Mouse (Mus musculus): ENCODE measurements around the gene Sort1.
A peak's percentile ranks its signal among the peaks of the same experiment; 100 is the strongest.

Sort1 gene

DNA sequence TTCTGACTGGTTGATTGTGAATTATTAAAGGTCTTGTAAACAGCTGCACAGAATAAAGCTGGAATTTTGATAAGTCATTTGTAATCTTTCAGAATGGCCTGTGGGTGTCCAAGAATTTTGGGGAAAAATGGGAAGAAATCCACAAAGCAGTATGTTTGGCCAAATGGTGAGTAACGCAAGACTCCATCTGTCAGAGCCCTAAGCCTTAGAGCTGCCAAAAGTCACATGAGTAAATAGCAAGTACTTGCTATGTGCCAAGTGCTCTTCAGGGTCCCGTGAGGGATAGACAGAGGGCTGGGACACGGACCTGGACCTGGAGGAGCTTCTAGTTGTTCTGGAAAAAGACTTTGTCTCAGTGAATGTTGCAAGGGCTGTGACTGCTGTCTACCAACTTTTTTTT is 44.0 kb downstream of the Sort1 start:
- DNase-seq (ENCODE audit: low spot score in 2 of 2): no peak

DNA sequence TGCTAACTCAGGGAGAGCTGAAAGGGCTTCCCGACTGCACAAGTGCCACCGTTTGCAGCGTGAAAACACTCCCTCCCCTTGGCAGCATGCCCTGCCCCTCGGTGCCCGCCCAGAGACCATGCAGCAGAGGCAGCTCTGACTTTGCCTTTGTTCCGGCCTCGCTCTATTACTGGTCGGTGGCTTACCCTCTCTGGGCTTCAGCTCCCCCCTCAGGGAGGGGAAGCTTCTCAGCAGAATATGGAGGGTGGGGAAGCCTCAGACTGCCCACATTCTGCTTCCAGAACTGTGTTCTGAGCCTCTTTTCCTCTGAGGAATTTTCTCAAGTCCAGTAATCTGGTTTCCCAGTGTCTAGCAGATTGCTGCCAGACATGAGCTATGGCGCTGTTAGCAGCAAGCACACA is 44.6 kb downstream of the Sort1 start:
- DNase-seq (ENCODE audit: low spot score in 2 of 2): peak in 1 of 2 experiments; percentile 59

DNA sequence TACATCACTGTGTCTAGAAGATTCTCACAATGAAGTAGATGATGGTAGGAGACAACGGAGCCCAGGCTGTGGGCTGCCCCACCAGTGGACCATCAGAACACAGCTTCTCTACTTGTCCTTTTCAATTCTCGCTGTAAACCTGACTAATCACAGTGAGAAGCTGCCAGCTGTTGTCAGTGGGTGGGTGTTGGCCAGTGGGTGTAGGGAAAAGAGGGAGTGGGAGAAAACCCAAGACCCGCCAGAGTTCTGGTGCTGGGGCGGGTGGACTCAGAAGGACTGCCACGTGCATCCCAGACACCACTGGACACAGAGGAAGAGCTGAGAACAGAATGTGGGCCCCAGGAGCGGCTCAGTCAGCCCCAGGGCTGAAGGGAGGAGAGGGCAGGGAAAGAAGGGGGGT is 46.9 kb downstream of the Sort1 start:
- DNase-seq (ENCODE audit: low spot score in 2 of 2): no peak

DNA sequence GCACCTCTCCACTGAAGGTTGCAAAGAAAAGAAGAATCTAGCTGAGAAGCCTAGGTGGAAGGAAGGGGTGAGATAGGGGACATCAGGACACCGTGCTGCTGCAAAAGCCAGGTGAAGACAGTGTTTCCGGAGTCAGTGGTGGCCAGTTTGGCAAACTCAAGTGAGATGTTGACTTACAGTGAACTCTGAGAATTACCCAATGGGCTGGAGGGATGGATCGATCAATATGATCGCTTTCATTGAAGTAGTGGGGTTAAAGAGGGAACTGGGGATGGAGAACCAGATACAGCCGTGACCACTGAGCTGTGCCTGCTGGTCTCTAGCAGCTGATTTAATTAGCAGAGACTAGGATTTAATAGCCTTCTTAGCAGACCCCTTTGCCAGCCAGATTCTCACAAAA is 53.0 kb downstream of the Sort1 start:
- no peak for DNase-seq (ENCODE audit: low spot score in 2 of 2)

- DNase-seq (ENCODE audit: low spot score in 2 of 2): no peak
These were observed 57.2 kb downstream of the Sort1 start for GRCm38 (mm10) chr3:108341040-108341439.

DNA sequence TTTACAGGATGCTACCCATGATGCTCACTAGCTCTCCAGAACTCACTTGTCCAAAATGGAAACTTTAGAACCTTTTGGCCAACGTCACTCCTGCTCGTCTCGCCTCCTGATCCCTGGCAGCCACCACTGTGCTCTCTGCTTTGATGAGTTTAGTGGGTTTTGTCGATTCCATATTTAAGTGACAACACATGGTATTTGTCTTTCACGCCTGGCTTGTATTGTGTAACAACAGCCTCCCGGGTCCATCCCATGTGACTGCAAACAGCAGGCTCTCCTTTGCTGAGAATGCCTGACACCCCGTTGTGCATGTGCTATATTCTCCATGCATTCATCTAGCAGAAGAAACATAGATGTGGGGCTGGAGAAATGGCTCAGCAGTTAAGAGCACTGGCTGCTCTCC is 58.3 kb downstream of the Sort1 start:
- no peak for DNase-seq (ENCODE audit: low spot score in 2 of 2)

- DNase-seq (ENCODE audit: low spot score in 2 of 2): no peak
These were observed 62.0 kb downstream of the Sort1 start for GRCm38 (mm10) chr3:108345855-108346254.

- no peak for DNase-seq (ENCODE audit: low spot score in 2 of 2)
These were observed 64.5 kb downstream of the Sort1 start for GRCm38 (mm10) chr3:108348376-108348775.

- no peak for DNase-seq (ENCODE audit: low spot score in 2 of 2)
These were observed 71.4 kb downstream of the Sort1 start for GRCm38 (mm10) chr3:108355245-108355644.

DNA sequence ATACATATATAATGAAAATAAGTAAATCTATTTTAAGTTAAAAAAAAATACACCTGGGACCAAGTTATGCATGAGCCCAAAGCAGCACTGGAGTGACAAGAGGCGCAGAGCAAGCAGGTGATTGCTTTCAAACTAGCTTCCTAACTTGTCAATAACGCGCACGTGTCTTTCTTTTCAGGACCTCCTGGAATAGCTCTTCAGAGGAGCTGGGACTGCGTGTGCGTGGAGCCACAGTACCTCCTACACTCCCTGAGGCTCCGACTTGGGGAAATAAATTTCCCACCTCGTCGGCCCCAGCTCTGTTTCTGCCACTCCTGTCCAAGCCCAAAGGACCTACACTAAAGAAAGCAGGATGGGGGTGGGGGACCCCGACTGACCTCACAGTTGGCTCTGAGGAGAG is 73.2 kb downstream of the Sort1 start:
- no peak for DNase-seq (ENCODE audit: low spot score in 2 of 2)

GRCm38 (mm10) chr3:108358445-108358844 is 74.6 kb downstream of the Sort1 start:
- no peak for DNase-seq (ENCODE audit: low spot score in 2 of 2)

GRCm38 (mm10) chr3:108360894-108361293 is 77.0 kb downstream of the Sort1 start:
- DNase-seq (ENCODE audit: low spot score in 2 of 2): no peak

- no peak for DNase-seq (ENCODE audit: low spot score in 2 of 2)
These were observed 79.7 kb downstream of the Sort1 start for GRCm38 (mm10) chr3:108363626-108364025.

- no peak for DNase-seq (ENCODE audit: low spot score in 2 of 2)
These were observed 80.6 kb downstream of the Sort1 start, which contains the start of gene Mybphl for GRCm38 (mm10) chr3:108364270-108364995. Gene Mybphl (plus strand): TSS chr3:108364911.

GRCm38 (mm10) chr3:108367173-108367572 is 83.3 kb downstream of the Sort1 start:
- DNase-seq (ENCODE audit: low spot score in 2 of 2): no peak

DNA sequence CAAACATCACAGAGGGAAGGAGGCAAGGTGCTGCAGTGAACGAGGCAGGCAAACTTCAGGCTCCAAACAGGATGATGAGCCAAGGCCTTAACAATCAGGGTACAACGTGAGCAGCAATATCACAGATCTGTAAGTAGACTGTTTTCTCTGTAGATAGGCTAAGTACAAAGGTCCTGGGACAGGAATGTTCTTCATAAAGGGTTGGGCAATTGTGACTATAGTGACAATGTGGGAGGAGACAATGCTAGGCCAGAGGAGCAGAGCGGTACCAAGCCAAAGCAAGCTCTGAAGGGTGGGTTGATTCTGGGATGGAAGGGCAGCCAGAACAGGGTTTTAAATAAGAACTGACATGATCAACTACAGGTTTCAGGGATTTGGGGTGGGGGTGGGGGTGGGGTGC is 83.9 kb downstream of the Sort1 start:
- DNase-seq (ENCODE audit: low spot score in 2 of 2): no peak

DNA sequence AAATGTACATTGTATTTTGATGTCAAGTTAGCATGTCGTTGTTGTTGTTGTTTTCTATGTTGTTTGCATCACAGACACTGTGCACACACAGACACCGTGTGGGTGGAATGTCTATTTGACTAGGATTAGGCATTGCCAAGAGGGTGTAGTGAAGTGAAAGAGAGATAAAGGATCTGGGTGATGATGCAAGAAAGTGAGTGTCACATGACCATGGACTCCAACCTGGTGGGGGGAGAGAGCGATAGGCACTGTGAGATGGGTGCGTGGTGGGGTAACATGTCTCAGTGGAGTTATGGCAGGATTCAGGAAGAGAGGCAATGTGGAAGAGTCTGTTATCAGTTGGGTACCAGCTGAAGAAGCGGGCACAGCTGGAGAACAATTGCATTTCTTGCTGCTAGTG is 84.8 kb downstream of the Sort1 start:
- no peak for DNase-seq (ENCODE audit: low spot score in 2 of 2)

DNA sequence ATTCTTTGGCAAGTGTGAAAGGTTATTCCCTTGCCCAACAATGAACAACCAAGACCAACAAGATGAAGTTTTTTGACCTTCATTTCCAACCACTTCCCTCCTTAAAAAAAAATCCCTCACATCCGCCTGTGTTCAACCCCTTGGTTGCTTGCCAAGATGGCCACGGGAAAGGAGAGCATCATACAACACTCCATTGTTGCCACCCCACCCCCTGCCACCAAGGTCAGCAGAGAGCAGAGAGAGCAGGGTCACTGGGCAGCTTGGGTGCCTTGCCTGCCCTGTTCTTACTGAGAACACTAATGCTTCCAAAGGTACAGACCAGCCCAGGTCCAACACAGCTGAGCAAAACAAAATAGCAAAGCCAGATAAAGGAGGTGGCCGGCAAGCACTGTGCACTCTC is 88.4 kb downstream of the Sort1 start:
- DNase-seq (ENCODE audit: low spot score in 2 of 2): no peak

GRCm38 (mm10) chr3:108372691-108373090 is 88.8 kb downstream of the Sort1 start:
- DNase-seq (ENCODE audit: low spot score in 2 of 2): no peak

DNA sequence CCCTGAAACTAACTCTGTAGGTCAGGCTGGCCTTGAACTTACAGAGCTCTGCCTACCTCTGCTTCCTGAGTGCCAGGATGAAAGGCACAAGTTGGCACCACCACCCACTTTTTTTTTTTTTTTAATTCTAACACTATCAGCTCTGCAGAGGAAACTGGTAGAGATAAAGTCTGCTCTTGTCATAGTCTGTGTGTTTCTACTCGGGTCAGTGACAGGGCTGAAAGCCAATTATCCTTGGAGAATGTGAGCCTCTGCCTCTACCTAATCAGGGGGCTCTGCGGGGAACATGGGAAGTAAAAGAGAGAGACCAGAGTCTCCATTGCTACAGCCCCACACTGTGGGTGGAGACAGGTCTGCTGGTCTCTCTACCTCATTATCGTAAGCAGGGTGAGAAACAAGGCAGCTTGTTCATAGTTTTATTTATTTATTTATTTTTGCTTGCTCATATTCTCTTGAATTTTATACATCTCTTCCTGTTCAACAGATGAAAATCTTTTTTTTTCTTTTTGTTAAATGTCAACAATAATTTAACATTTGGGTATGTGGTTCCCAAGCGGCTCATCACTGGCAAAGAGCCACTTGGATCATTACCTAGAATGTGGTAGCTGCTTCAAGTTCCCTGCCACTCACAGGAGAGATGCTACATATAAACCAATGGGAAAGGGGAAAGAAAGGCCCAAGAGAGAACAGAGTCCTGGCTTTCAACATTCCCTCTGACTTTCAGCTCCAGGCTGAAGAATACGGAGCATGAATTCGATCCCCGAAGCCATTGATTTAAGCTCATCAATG is 95.2 kb downstream of the Sort1 start:
- DNase-seq (ENCODE audit: low spot score in 2 of 2): no peak

- DNase-seq (ENCODE audit: low spot score in 2 of 2): peak in 1 of 2 experiments; percentile 50
These were observed 96.8 kb downstream of the Sort1 start for GRCm38 (mm10) chr3:108380695-108381094.

DNA sequence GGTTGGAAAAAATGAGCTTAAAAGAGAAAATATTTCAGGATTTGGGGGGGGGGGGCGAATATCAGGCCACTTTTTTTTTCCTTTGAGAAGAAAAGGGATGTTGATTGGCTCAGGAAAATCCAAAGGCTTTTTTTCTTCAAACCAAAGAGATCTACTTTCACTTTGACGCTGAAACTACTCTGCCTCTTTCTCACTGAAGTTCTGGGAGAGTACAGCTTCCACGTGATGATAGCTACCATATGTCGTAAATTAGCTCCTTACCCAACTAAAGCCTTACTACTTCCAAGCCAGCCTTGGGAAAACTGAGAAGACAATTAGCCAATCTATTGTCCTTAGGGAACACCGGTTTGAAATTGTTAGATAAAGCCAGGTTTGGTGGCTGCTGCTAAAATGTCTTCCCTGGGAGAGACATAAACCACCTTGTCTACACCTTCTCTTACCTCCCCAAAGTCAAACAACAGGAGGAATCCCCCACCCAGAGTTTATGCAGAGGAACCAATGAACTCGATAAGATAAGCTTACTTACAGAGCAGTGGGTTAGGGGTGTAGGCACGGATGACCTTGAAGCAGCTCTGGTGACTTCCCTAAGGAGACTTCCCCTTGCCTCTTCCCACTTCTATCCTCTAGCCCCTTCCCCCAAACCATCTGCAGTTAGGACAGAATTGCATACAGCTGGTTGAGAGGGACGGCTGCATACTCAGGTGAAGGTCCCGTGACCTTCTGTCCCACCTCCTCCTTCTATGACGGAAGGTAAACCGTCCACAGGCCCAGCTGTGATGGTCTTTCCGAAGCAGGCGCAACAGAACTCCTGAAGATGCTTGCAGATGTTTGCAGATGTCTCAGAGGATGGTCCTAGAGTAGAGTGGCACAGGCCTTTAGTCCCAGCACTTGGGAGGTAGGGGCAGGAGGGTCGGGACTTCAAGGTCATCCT is 98.3 kb downstream of the Sort1 start:
- DNase-seq (ENCODE audit: low spot score in 2 of 2): no peak
